Mouse (Mus musculus) testis, postnatal 10 days (tissue): ENCODE measurements around the gene Cdca3.

ENCODE experiments used
- DNase-seq: peaks from one replicate; pipeline ENCODE4 v3.0.0; 2021; ENCODE audit warnings: low spot score

Gene Cdca3

GRCm38 (mm10) chr6:124831649-124832048 is 2.3 kb downstream of the Cdca3 start:
- no peak for DNase-seq

- no peak for DNase-seq
These were observed 5.2 kb downstream of the Cdca3 start for GRCm38 (mm10) chr6:124834512-124835081.

- DNase-seq: no peak
These were observed 6.2 kb downstream of the Cdca3 start for GRCm38 (mm10) chr6:124835531-124835930.

GRCm38 (mm10) chr6:124836411-124836810 is 7.1 kb downstream of the Cdca3 start:
- no peak for DNase-seq

- DNase-seq: no peak
These were observed 10.5 kb downstream of the Cdca3 start for GRCm38 (mm10) chr6:124839805-124840204.

GRCm38 (mm10) chr6:124840241-124841167 is 11.2 kb downstream of the Cdca3 start, which contains the start of gene Gnb3:
TSS of gene Gnb3 (minus strand) at chr6:124840275.
- no peak for DNase-seq

GRCm38 (mm10) chr6:124847305-124847704 is 18.0 kb downstream of the Cdca3 start:
- DNase-seq: peak; percentile 95

- DNase-seq: no peak
These were observed 21.2 kb downstream of the Cdca3 start for GRCm38 (mm10) chr6:124850535-124850934.

GRCm38 (mm10) chr6:124854647-124855046 is 25.3 kb downstream of the Cdca3 start:
- no peak for DNase-seq

GRCm38 (mm10) chr6:124856321-124856720 is 27.0 kb downstream of the Cdca3 start:
- no peak for DNase-seq

GRCm38 (mm10) chr6:124856916-124857839 is 27.8 kb downstream of the Cdca3 start, which contains the start of gene P3h3:
TSS of gene P3h3 (minus strand) at chr6:124857752.
- DNase-seq: peak; percentile 86

- DNase-seq: peak; percentile 42
These were observed 28.6 kb downstream of the Cdca3 start for GRCm38 (mm10) chr6:124857840-124858530.

GRCm38 (mm10) chr6:124858561-124859318 is 29.4 kb downstream of the Cdca3 start:
- no peak for DNase-seq

GRCm38 (mm10) chr6:124859725-124860124 is 30.4 kb downstream of the Cdca3 start:
- peak; percentile 95 for DNase-seq

- no peak for DNase-seq
These were observed 31.2 kb downstream of the Cdca3 start for GRCm38 (mm10) chr6:124860511-124860910.

GRCm38 (mm10) chr6:124861266-124861665 is 31.9 kb downstream of the Cdca3 start:
- DNase-seq: no peak

GRCm38 (mm10) chr6:124861802-124862201 is 32.5 kb downstream of the Cdca3 start:
- DNase-seq: no peak

- no peak for DNase-seq
These were observed 33.2 kb downstream of the Cdca3 start for GRCm38 (mm10) chr6:124862406-124863124.

GRCm38 (mm10) chr6:124863125-124863657 is 33.8 kb downstream of the Cdca3 start:
- DNase-seq: no peak
